Mouse (Mus musculus): Measurements from ENCODE around the gene Speer4f1.

DNA sequence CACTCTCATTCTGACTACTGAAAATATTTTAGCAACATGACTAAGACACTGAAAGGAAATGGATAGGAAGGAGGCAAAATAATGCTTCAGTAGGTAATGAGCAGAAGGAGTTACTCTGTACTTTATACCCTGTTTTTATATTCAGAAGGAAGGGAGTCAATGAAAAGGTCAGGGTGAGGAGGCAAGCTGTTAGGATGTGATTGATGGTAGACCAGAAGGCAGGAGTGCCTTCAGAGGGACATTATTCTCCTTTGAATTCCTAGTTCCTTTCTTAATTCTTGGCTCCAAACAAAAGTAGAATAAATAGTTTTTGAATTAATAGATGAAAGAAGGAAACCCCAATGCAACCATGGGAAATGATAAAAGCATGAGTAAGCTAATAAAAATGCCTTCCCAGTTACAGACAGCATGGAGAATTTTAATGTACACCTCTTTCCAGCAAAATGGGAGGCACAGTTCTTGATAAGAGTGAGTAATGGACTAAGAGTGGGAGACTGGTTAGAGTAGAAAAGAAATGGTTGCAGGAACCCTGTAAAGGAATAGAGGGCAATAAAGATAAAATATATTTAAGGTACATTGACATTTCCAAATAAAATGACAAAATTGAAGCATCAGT lies 36.3 kb upstream of the Speer4f1 start:
- TF ChIP-seq CTCF (IDR thresholded peaks at IDR 0.05; ENCODE audit: borderline replicate concordance, control insufficient read depth, extremely low read depth, insufficient read depth, low read length, poor library complexity) (no peak), POLR2A (IDR thresholded peaks at IDR 0.05; ENCODE audit: control insufficient read depth, extremely low read depth, insufficient read depth, low read length, poor library complexity) (no peak)

Measured in thymus, adult 2 months (tissue).